Mouse (Mus musculus) fibroblast of lung, adult 2 months (primary cell): ENCODE data around the gene Sparc.

Experiments used
- DNase-seq: peaks from one replicate; pipeline ENCODE4 v3.0.0-alpha.2; 2011; ENCODE audit warnings: low read depth

Sparc gene

GRCm38 (mm10) chr11:55422978-55423377, at the start of gene Sparc:
Gene Sparc, minus strand, starts transcription at chr11:55423183.
- no peak for DNase-seq

GRCm38 (mm10) chr11:55471467-55471866, 48.5 kb upstream of the Sparc start:
- no peak for DNase-seq

- no peak for DNase-seq
Measured at GRCm38 (mm10) chr11:55470761-55471160, 47.8 kb upstream of the Sparc start.

GRCm38 (mm10) chr11:55469923-55470691, 47.1 kb upstream of the Sparc start:
- no peak for DNase-seq

GRCm38 (mm10) chr11:55469048-55469843, 46.3 kb upstream of the Sparc start, which contains the start of gene G3bp1:
Gene G3bp1, plus strand, starts transcription at chr11:55469685.
- peak; percentile 100 for DNase-seq

- no peak for DNase-seq
Measured at GRCm38 (mm10) chr11:55468611-55469047, 45.6 kb upstream of the Sparc start.

GRCm38 (mm10) chr11:55468012-55468411, 45.0 kb upstream of the Sparc start:
- no peak for DNase-seq

GRCm38 (mm10) chr11:55465177-55465576, 42.2 kb upstream of the Sparc start:
- no peak for DNase-seq

- DNase-seq: no peak
Measured at GRCm38 (mm10) chr11:55464707-55465106, 41.7 kb upstream of the Sparc start.

- DNase-seq: no peak
Measured at GRCm38 (mm10) chr11:55462149-55462548, 39.2 kb upstream of the Sparc start.

- peak; percentile 97 for DNase-seq
Measured at GRCm38 (mm10) chr11:55461019-55461645, 38.1 kb upstream of the Sparc start, which contains the start of gene Atox1. Gene Atox1, minus strand, starts transcription at chr11:55461239.

GRCm38 (mm10) chr11:55460559-55461018, 37.6 kb upstream of the Sparc start:
- no peak for DNase-seq

GRCm38 (mm10) chr11:55459850-55460558, 37.0 kb upstream of the Sparc start:
- no peak for DNase-seq

- DNase-seq: no peak
Measured at GRCm38 (mm10) chr11:55458501-55458900, 35.5 kb upstream of the Sparc start.

GRCm38 (mm10) chr11:55455166-55455565, 32.2 kb upstream of the Sparc start:
- DNase-seq: no peak

- DNase-seq: no peak
Measured at GRCm38 (mm10) chr11:55453640-55454039, 30.7 kb upstream of the Sparc start.

- no peak for DNase-seq
Measured at GRCm38 (mm10) chr11:55450311-55450710, 27.3 kb upstream of the Sparc start.

- no peak for DNase-seq
Measured at GRCm38 (mm10) chr11:55449531-55449930, 26.5 kb upstream of the Sparc start.

GRCm38 (mm10) chr11:55446579-55446978, 23.6 kb upstream of the Sparc start:
- peak; percentile 73 for DNase-seq

- DNase-seq: peak; percentile 69
Measured at GRCm38 (mm10) chr11:55444772-55445171, 21.8 kb upstream of the Sparc start.

- no peak for DNase-seq
Measured at GRCm38 (mm10) chr11:55439718-55440117, 16.7 kb upstream of the Sparc start.

- no peak for DNase-seq
Measured at GRCm38 (mm10) chr11:55438031-55438430, 15.0 kb upstream of the Sparc start.
